10 mouse cellular contexts compared by ENCODE assay signal in genomic region chr12:104378815-104379214, GRCm38 (mm10). TPM values are rescaled to one million over a fixed set of nuclear protein-coding genes. Genes with fewer than 3 reads are reported as not detected.
"Had no signal": no experiment of that assay in that cellular context is flagged by ENCODE, and none has a peak within 500 bp of the region (broad histone marks: within the 10 kb centered on the region; RNA-seq: fewer than 3 reads in every experiment).

No protein-coding gene starts in this region.

RNA-seq across cellular contexts. Expression of gene Serpina3n, which starts 27.7 kb away (rescaled TPM):
- total RNA-seq: neutrophil, adult 5-6 weeks had no signal
- polyA plus RNA-seq: stomach, embryonic 14.5 days; stomach, embryonic 15.5 days had no signal

RNA-seq across cellular contexts. Expression of gene Serpina3k, which starts 40.5 kb away (rescaled TPM):
- total RNA-seq: neutrophil, adult 5-6 weeks had no signal
- polyA plus RNA-seq: neural tube, embryonic 14.5 days; neural tube, embryonic 15.5 days; small intestine, adult 2 months; stomach, embryonic 14.5 days; stomach, embryonic 15.5 days; stomach, embryonic 16.5 days; thymus, postnatal 0 days had no signal

RNA-seq across cellular contexts. Expression of gene Serpina3m, which starts 40.5 kb away (rescaled TPM):
- total RNA-seq: neutrophil, adult 5-6 weeks had no signal
- polyA plus RNA-seq: neural tube, embryonic 14.5 days; neural tube, embryonic 15.5 days; small intestine, adult 2 months; spleen, adult 2 months; stomach, embryonic 14.5 days; stomach, embryonic 15.5 days; stomach, embryonic 16.5 days; testis, adult 2 months had no signal
